Mouse (Mus musculus): ENCODE results near the gene Pdhb. TPM values are rescaled to one million over a fixed set of nuclear protein-coding genes. Genes with fewer than 3 reads are reported as not detected.

The Pdhb gene
- total and polyA plus RNA-seq, 3 experiments = 109 to 140 TPM; not detected in 1

- Histone ChIP-seq H3K27ac (ENCODE audit: control insufficient read depth, low read depth, low read length) (no peak overlapping the region), H3K4me3 (ENCODE audit: control insufficient read depth in 1 of 2, insufficient read depth in 1 of 2, low read depth in 2 of 2, low read length in 2 of 2) (no peak overlapping the region), H3K4me1 (ENCODE audit: control insufficient read depth in 1 of 2, insufficient read depth in 2 of 2, low read length in 2 of 2) (peaks cover 0 to 5% of the 10 kb centered on the region in 2 experiments; a peak in 1 of 4 replicates), H3K36me3 (ENCODE audit: control insufficient read depth in 1 of 2, insufficient read depth in 2 of 2, low read length in 2 of 2) (peaks cover 0 to 2% of the 10 kb centered on the region in 2 experiments; a peak in 1 of 4 replicates), H3K27me3 (ENCODE audit: control insufficient read depth in 1 of 2, insufficient read depth in 2 of 2, low read length in 2 of 2) (no peaks in the 10 kb centered on the region), H3K9me3 (replicated peaks; ENCODE audit: insufficient read depth, low read length) (no peaks in the 10 kb centered on the region), H3K79me2 (ENCODE audit: control insufficient read depth, insufficient read depth, low read length, poor library complexity) (no peaks in the 10 kb centered on the region), H3K9ac (ENCODE audit: control insufficient read depth, low read depth, low read length, poor library complexity, severe bottlenecking) (no peak overlapping the region)
- TF ChIP-seq TCF12 (IDR thresholded peaks at IDR 0.05; ENCODE audit: low read depth, low read length) (no peak), E2F4 (IDR thresholded peaks at IDR 0.05; ENCODE audit: borderline replicate concordance, low read depth, low read length) (no peak), NELFE (IDR thresholded peaks at IDR 0.05; ENCODE audit: low read depth, low read length) (no peak), POLR2AphosphoS2 (IDR thresholded peaks at IDR 0.05; ENCODE audit: low read length) (no peak), BHLHE40 (IDR thresholded peaks at IDR 0.05; ENCODE audit: borderline replicate concordance, low read depth, low read length) (no peak), SIN3A (IDR thresholded peaks at IDR 0.05; ENCODE audit: low read length) (no peak), KAT2A (conservative IDR thresholded peaks at IDR 0.05; ENCODE audit: low read depth, low read length) (no peak), MEF2A (IDR thresholded peaks at IDR 0.05; ENCODE audit: extremely low read depth, insufficient replicate concordance, low read depth, low read length, poor library complexity, severe bottlenecking) (no peak), JUND (IDR thresholded peaks at IDR 0.05; ENCODE audit: low read depth, low read length) (no peak), POLR2A (IDR thresholded peaks at IDR 0.05; ENCODE audit: control insufficient read depth in 1 of 2, insufficient read depth in 1 of 2, low read depth in 1 of 2, low read length in 2 of 2, poor library complexity in 1 of 2) (no peak), ZKSCAN1 (IDR thresholded peaks at IDR 0.05; ENCODE audit: low read depth, low read length) (no peak), POLR2AphosphoS5 (IDR thresholded peaks at IDR 0.05; ENCODE audit: borderline replicate concordance, low read depth, low read length) (no peak), ZC3H11A (IDR thresholded peaks at IDR 0.05; ENCODE audit: low read depth, low read length) (no peak), MAZ (IDR thresholded peaks at IDR 0.05; ENCODE audit: low read depth, low read length) (no peak), CHD2 (IDR thresholded peaks at IDR 0.05; ENCODE audit: low read length) (no peak), SMC3 (IDR thresholded peaks at IDR 0.05; ENCODE audit: low read depth, low read length) (no peak), GATA1 (IDR thresholded peaks at IDR 0.05; ENCODE audit: low read depth, low read length) (no peak), GABPA (IDR thresholded peaks at IDR 0.05; ENCODE audit: low read depth, low read length) (no peak), TBP (IDR thresholded peaks at IDR 0.05; ENCODE audit: low read depth, low read length) (no peak), USF2 (IDR thresholded peaks at IDR 0.05; ENCODE audit: borderline replicate concordance in 1 of 2, insufficient read depth in 1 of 2, low read depth in 1 of 2, low read length in 2 of 2) (no peak)
- peak; percentile 8 for DNase-seq (ENCODE audit: low read depth, low spot score)
Observed at GRCm38 (mm10) chr14:8119454-8119853, 53.4 kb downstream of the Pdhb start.

GRCm38 (mm10) chr14:8117371-8117770 lies 55.5 kb downstream of the Pdhb start:
- H3K27me3 ChIP-seq (ENCODE audit: control insufficient read depth in 1 of 2, insufficient read depth in 2 of 2, low read length in 2 of 2) = no peaks in the 10 kb centered on the region
- H3K27ac ChIP-seq (ENCODE audit: control insufficient read depth, low read depth, low read length) = no peak overlapping the region
- no peak for TF ChIP-seq USF2 (IDR thresholded peaks at IDR 0.05; ENCODE audit: borderline replicate concordance in 1 of 2, insufficient read depth in 1 of 2, low read depth in 1 of 2, low read length in 2 of 2)
- no peak for TF ChIP-seq POLR2AphosphoS5 (IDR thresholded peaks at IDR 0.05; ENCODE audit: borderline replicate concordance, low read depth, low read length)
- no peak for TF ChIP-seq ZMIZ1 (IDR thresholded peaks at IDR 0.05; ENCODE audit: low read depth, low read length)
- TF ChIP-seq MYC (IDR thresholded peaks at IDR 0.05; ENCODE audit: low read depth, low read length) = no peak
- no peak for TF ChIP-seq SIN3A (IDR thresholded peaks at IDR 0.05; ENCODE audit: low read length)
- no peak for TF ChIP-seq ZC3H11A (IDR thresholded peaks at IDR 0.05; ENCODE audit: low read depth, low read length)
- TF ChIP-seq GABPA (IDR thresholded peaks at IDR 0.05; ENCODE audit: low read depth, low read length) = no peak
- TF ChIP-seq MEF2A (IDR thresholded peaks at IDR 0.05; ENCODE audit: extremely low read depth, insufficient replicate concordance, low read depth, low read length, poor library complexity, severe bottlenecking) = no peak
- no peaks in the 10 kb centered on the region for H3K79me2 ChIP-seq (ENCODE audit: control insufficient read depth, insufficient read depth, low read length, poor library complexity)
- H3K36me3 ChIP-seq (ENCODE audit: control insufficient read depth in 1 of 2, insufficient read depth in 2 of 2, low read length in 2 of 2) = peaks cover 0 to 2% of the 10 kb centered on the region in 2 experiments; a peak in 1 of 4 replicates
- H3K9me3 ChIP-seq (replicated peaks; ENCODE audit: insufficient read depth, low read length) = no peaks in the 10 kb centered on the region
- no peak for DNase-seq (ENCODE audit: low read depth, low spot score)
- H3K4me3 ChIP-seq (ENCODE audit: control insufficient read depth in 1 of 2, insufficient read depth in 1 of 2, low read depth in 2 of 2, low read length in 2 of 2) = no peak overlapping the region
- peaks cover 0 to 5% of the 10 kb centered on the region in 2 experiments; a peak in 1 of 4 replicates for H3K4me1 ChIP-seq (ENCODE audit: control insufficient read depth in 1 of 2, insufficient read depth in 2 of 2, low read length in 2 of 2)
- no peak overlapping the region for H3K9ac ChIP-seq (ENCODE audit: control insufficient read depth, low read depth, low read length, poor library complexity, severe bottlenecking)

Measured in MEL (cell line).